ENCODE assay signal across 10 mouse cellular contexts in the genomic region with DNA sequence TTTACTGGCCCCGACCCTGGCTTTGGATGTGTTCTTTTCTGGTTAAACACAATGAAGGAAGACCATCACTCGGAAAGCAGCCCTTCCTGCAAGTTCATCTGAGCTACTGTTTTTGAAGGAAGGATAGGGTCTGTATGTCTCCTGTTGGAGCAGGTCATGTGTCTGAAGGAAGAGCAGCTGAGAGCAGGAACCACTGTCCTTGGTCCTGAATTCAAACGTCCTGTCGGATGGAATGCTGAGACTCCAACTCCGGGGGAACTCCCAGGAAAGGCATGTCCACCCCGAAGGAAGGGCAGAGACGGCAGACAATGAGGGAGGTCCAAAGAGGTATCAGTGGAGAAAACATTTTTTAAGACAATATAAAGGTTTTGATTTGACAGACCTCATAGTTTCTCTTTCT.
DNase-seq lines count a peak whose midpoint lies in the region; ATAC-seq and TF ChIP-seq lines count a peak whose summit lies in the region.
"Had no signal": no experiment of that assay in that cellular context is flagged by ENCODE, and none has a peak within 500 bp of the region (broad histone marks: within the 10 kb centered on the region; RNA-seq: fewer than 3 reads in every experiment).

No protein-coding gene starts in this region.

- in situ Hi-C loops in CH12.LX (cut with MboI; ENCODE audit: low pct_ligation_motif_present, low pct_unique_long_range_greater_than_20kb, low sequenced_read_pairs) = no loop called here

- H3K36me3 ChIP-seq in kidney, postnatal 0 days (ENCODE audit: insufficient read depth, low read length) = no peaks in the 10 kb centered on the region
- H3K36me3 ChIP-seq in kidney, embryonic 14.5 days (ENCODE audit: control insufficient read depth, insufficient read depth, low read length) = no peaks in the 10 kb centered on the region
- H3K36me3 ChIP-seq in CH12.LX (replicated peaks in 1 of 2; ENCODE audit: control insufficient read depth in 1 of 2, insufficient read depth in 1 of 2, low read length in 1 of 2) = no peaks in the 10 kb centered on the region
- no peaks in the 10 kb centered on the region for H3K36me3 ChIP-seq in limb, embryonic 10.5 days
- H3K36me3 ChIP-seq: midbrain, embryonic 12.5 days had no signal

- no peak for TF ChIP-seq RAD21 in CH12.LX (IDR thresholded peaks at IDR 0.05; ENCODE audit: low read depth, low read length)

- no peak for TF ChIP-seq CTCF in kidney, postnatal 0 days (IDR thresholded peaks at IDR 0.05; ENCODE audit: low read depth)
- no peak for TF ChIP-seq CTCF in CH12.LX (conservative IDR thresholded peaks at IDR 0.05 in 1 of 2, IDR thresholded peaks at IDR 0.05 in 1 of 2; ENCODE audit: low read depth in 2 of 2, low read length in 2 of 2)

- no peak overlapping the region for H3K27ac ChIP-seq in kidney, postnatal 0 days
- H3K27ac ChIP-seq in kidney, embryonic 14.5 days (ENCODE audit: low read depth, low read length) = no peak overlapping the region
- no peak overlapping the region for H3K27ac ChIP-seq in CH12.LX (ENCODE audit: insufficient read depth, low read depth)
- H3K27ac ChIP-seq in limb, embryonic 10.5 days = no peak overlapping the region
- H3K27ac ChIP-seq: midbrain, embryonic 12.5 days had no signal

- no peaks in the 10 kb centered on the region for H3K9me3 ChIP-seq in kidney, postnatal 0 days (replicated peaks; ENCODE audit: low read length)
- H3K9me3 ChIP-seq in kidney, embryonic 14.5 days (ENCODE audit: control insufficient read depth, low read length) = no peaks in the 10 kb centered on the region
- no peaks in the 10 kb centered on the region for H3K9me3 ChIP-seq in CH12.LX (replicated peaks; ENCODE audit: low read length)
- no peaks in the 10 kb centered on the region for H3K9me3 ChIP-seq in limb, embryonic 10.5 days (replicated peaks)
- H3K9me3 ChIP-seq: midbrain, embryonic 12.5 days had no signal

- no peak for TF ChIP-seq POLR2A in CH12.LX (IDR thresholded peaks at IDR 0.05; ENCODE audit: low read depth, low read length)

- no peak for ATAC-seq in kidney, postnatal 0 days (replicated peaks; ENCODE audit: low FRiP score, low read depth)
- ATAC-seq in kidney, embryonic 14.5 days (ENCODE audit: low FRiP score, low TSS enrichment) = no peak

- H3K27me3 ChIP-seq in kidney, postnatal 0 days (ENCODE audit: insufficient read depth, low read length) = no peaks in the 10 kb centered on the region
- no peaks in the 10 kb centered on the region for H3K27me3 ChIP-seq in kidney, embryonic 14.5 days (ENCODE audit: control insufficient read depth, insufficient read depth, low read length)
- H3K27me3 ChIP-seq in CH12.LX (replicated peaks) = peaks cover 1% of the 10 kb centered on the region
- no peaks in the 10 kb centered on the region for H3K27me3 ChIP-seq in limb, embryonic 10.5 days (ENCODE audit: low read depth, poor library complexity, severe bottlenecking)
- H3K27me3 ChIP-seq: midbrain, embryonic 12.5 days had no signal

- no peak for TF ChIP-seq EP300 in CH12.LX (IDR thresholded peaks at IDR 0.05; ENCODE audit: low read length)

- no peaks in the 10 kb centered on the region for H3K79me2 ChIP-seq in CH12.LX (replicated peaks; ENCODE audit: control insufficient read depth, extremely low read depth, insufficient read depth, poor library complexity, severe bottlenecking)

- no peak overlapping the region for H3K4me2 ChIP-seq in kidney, postnatal 0 days (ENCODE audit: low read length)
- no peak overlapping the region for H3K4me2 ChIP-seq in kidney, embryonic 14.5 days (replicated peaks; ENCODE audit: low read depth, low read length)
- H3K4me2 ChIP-seq in CH12.LX (ENCODE audit: insufficient read depth, low read depth, poor library complexity, severe bottlenecking) = no peak overlapping the region
- H3K4me2 ChIP-seq: midbrain, embryonic 12.5 days had no signal

- intact Hi-C loops in left cerebral cortex, postnatal 36 days (cut with DNase I) = loop anchor here (10.0 kb wide), 1 partner anchor 121 kb away; no protein-coding TSS in a partner anchor

- 20% methylated on average over 7 of the region's 7 CpGs for WGBS in kidney, postnatal 0 days
- WGBS in kidney, embryonic 14.5 days = 27% methylated on average over 7 of the region's 7 CpGs
- 35% methylated on average over 7 of the region's 7 CpGs for WGBS in limb, embryonic 10.5 days

- H3K9ac ChIP-seq in kidney, postnatal 0 days (ENCODE audit: low read depth, low read length) = no peak overlapping the region
- no peak overlapping the region for H3K9ac ChIP-seq in kidney, embryonic 14.5 days (ENCODE audit: low read depth, low read length)
- H3K9ac ChIP-seq in CH12.LX (ENCODE audit: insufficient read depth, low read depth) = no peak overlapping the region
- H3K9ac ChIP-seq: midbrain, embryonic 12.5 days had no signal

- DNase-seq in kidney, postnatal 0 days (ENCODE audit: low spot score) = peak; percentile 80
- DNase-seq in CH12.LX (ENCODE audit: extremely low read depth) (peak; percentile 4), WW6 (ENCODE audit: low read depth, low spot score) (peak; percentile 33)
- DNase-seq in limb, embryonic 10.5 days (ENCODE audit: low spot score) = peak; percentile 52
- no peak for DNase-seq in layer of hippocampus, adult 18-20 months (ENCODE audit: low spot score in 2 of 2)
- no peak for DNase-seq in left cerebral cortex, postnatal 36 days (ENCODE audit: low spot score in 2 of 2)
- DNase-seq in thymus, adult 18-20 months = no peak
- DNase-seq: cerebellum, adult 9-10 months had no signal

- H3K4me1 ChIP-seq in kidney, postnatal 0 days (replicated peaks; ENCODE audit: insufficient read depth, low read length) = no peaks in the 10 kb centered on the region
- no peaks in the 10 kb centered on the region for H3K4me1 ChIP-seq in kidney, embryonic 14.5 days (ENCODE audit: control insufficient read depth, insufficient read depth, low read length)
- no peaks in the 10 kb centered on the region for H3K4me1 ChIP-seq in CH12.LX (ENCODE audit: control insufficient read depth in 1 of 2, insufficient read depth in 2 of 2)
- H3K4me1 ChIP-seq in limb, embryonic 10.5 days = no peaks in the 10 kb centered on the region
- H3K4me1 ChIP-seq: midbrain, embryonic 12.5 days had no signal

- dilution Hi-C loops in CH12.LX (cut with MboI; ENCODE audit: extremely low pct_ligation_motif_present, extremely low pct_unique_long_range_greater_than_20kb, low sequenced_read_pairs) = no loop called here

- no peak overlapping the region for H3K4me3 ChIP-seq in kidney, postnatal 0 days (replicated peaks; ENCODE audit: low read depth, low read length)
- H3K4me3 ChIP-seq in kidney, embryonic 14.5 days (ENCODE audit: low read length) = no peak overlapping the region
- H3K4me3 ChIP-seq in CH12.LX (replicated peaks in 1 of 3; ENCODE audit: low read depth in 2 of 3, low read length in 2 of 3, poor library complexity in 1 of 3) = no peak overlapping the region
- no peak overlapping the region for H3K4me3 ChIP-seq in limb, embryonic 10.5 days
- H3K4me3 ChIP-seq: midbrain, embryonic 12.5 days had no signal

TF ChIP-seq in CH12.LX, 34 proteins besides CTCF, POLR2A, EP300 and RAD21:
- TF ChIP-seq TBP (conservative IDR thresholded peaks at IDR 0.05; ENCODE audit: low read depth, low read length) (no peak), SIN3A (IDR thresholded peaks at IDR 0.05; ENCODE audit: low read length) (peak; percentile 19; the same call in 1 of the 2 replicates)

Comparison
In these comparisons a context has a peak if more than half of its experiments do, and no peak if none do; other contexts are left out.
1. DNase-seq: peak in kidney, postnatal 0 days (single experiment), CH12.LX (single experiment), WW6 (single experiment) and limb, embryonic 10.5 days (single experiment); none in layer of hippocampus, adult 18-20 months (0 of 2), left cerebral cortex, postnatal 36 days (0 of 2) and thymus, adult 18-20 months (0 of 2).